Mouse (Mus musculus) lung, postnatal 0 days (tissue): ENCODE results near the gene Iqsec1. TPM values are rescaled to one million over a fixed set of nuclear protein-coding genes. Genes with fewer than 3 reads are reported as not detected.

Experiments used
- ATAC-seq: fragments of 200-750 bp; cut with Nextera tagmentation; 2 replicates; pipeline ENCODE4 v1.8.0; 2017; ENCODE audit warnings: moderate library complexity
- DNase-seq: peaks from one replicate; pipeline ENCODE4 v3.0.0-alpha.2; 2016; ENCODE audit warnings: low spot score
- H3K27ac ChIP-seq: fragments of 300-500 bp; sonication (generic); 2 replicates; pipeline ENCODE4 v1.5.1; 2014; ENCODE audit warnings: antibody characterized with exemption, mild to moderate bottlenecking, low read length, mixed read lengths
- H3K27me3 ChIP-seq: fragments of 300-500 bp; sonication (generic); replicated peaks from 2 replicates; pipeline ENCODE4 v1.6.1; 2014; ENCODE audit warnings: low read length, mixed read lengths; ENCODE audit not compliant: insufficient read depth
- H3K36me3 ChIP-seq: fragments of 300-500 bp; sonication (generic); 2 replicates; pipeline ENCODE4 v1.6.1; 2014; ENCODE audit warnings: low read length, mixed read lengths; ENCODE audit not compliant: insufficient read depth
- H3K4me1 ChIP-seq: fragments of 300-500 bp; sonication (generic); 2 replicates; pipeline ENCODE4 v1.6.1; 2014; ENCODE audit warnings: antibody characterized with exemption, low read depth, low read length, mixed read lengths; ENCODE audit not compliant: insufficient read depth
- H3K4me2 ChIP-seq: fragments of 300-500 bp; sonication (generic); replicated peaks from 2 replicates; pipeline ENCODE4 v1.6.1; 2014; ENCODE audit warnings: low read depth, mild to moderate bottlenecking, low read length, moderate library complexity, mixed read lengths
- H3K4me3 ChIP-seq: fragments of 300-500 bp; sonication (generic); 2 replicates; pipeline ENCODE4 v1.5.1; 2014; ENCODE audit warnings: low read depth, low read length
- H3K9ac ChIP-seq: fragments of 300-500 bp; sonication (generic); replicated peaks from 2 replicates; pipeline ENCODE4 v1.6.1; 2014; ENCODE audit warnings: low read depth, mild to moderate bottlenecking
- H3K9me3 ChIP-seq: fragments of 300-500 bp; sonication (generic); 2 replicates; pipeline ENCODE4 v1.6.1; 2016; ENCODE audit warnings: low read length, mixed read lengths
- CTCF ChIP-seq: IDR thresholded peaks from 2 replicates; pipeline ENCODE4 v1.5.1; 2016; ENCODE audit warnings: antibody characterized with exemption, mild to moderate bottlenecking
- EP300 ChIP-seq: IDR thresholded peaks from 2 replicates; pipeline ENCODE4 v1.6.1; 2016; ENCODE audit warnings: antibody characterized with exemption, mild to moderate bottlenecking, control low read depth
- WGBS: fragments of 180-500 bp; shearing (Covaris S2); extraction: QIAGEN DNeasy Blood & Tissue Kit; methylation state at CpG from one replicate; pipeline ENCODE4 v1.1.7; 2014; 5-methylcytosine and 5-hydroxymethylcytosine counted together
- polyA plus RNA-seq: library from polyadenylated mRNA; unstranded; fragments of >200 nt; fragmentation: Nextera tagmentation; extraction: Ambion mirVana; gene quantifications from 2 replicates; pipeline ENCODE4 v1.2.1, GENCODE M21; 2015

The Iqsec1 gene
- polyA plus RNA-seq, 1 experiment from 2014 or later, result 18.6 TPM

DNA sequence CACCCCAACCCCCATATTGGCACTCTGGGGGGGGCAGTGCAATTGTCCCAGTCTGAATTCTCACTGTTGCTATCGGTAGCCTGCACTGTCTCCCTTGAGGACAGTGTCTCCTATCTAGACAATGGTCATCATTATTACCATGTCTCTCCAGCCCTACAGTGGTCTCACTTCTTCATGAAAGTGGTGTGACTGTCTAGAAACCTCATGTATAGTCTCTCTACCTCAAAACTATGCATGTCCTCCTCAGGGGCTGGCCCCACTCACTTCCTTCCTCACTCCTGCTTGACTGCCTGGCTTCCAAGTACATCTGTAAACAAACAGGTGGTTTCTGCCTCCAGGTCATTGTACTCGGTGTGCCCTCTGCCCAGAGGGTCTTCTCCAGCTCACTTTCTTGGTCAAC is 230.3 kb downstream of the Iqsec1 start:
- H3K4me3 ChIP-seq, result no peak overlapping the region

DNA sequence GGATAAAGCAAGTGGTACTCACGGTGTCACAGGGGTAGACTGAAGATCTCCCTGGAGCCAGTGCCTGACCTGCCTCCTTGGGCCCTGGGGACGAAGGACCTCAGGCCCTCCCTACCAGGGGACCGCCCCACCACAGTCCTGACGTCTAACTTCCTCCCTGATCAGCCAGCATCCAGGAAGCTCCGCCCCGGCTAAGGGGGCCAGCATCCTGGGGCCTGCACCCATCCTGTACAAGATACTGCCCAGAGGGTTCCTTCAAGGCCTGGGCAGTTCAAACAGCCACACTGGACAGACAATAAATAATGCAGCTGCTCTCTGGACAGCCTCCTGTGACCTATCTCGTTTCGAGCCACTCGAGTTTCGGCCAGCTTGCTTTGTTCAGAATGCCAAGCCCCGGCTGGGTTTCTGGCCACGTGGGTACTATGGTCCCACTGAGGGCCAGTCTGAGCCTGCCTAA is 231.0 kb downstream of the Iqsec1 start:
- Histone ChIP-seq H3K36me3 (no peaks in the 10 kb centered on the region), H3K4me1 (no peaks in the 10 kb centered on the region; the same call in 1 of the 2 replicates), H3K27ac (no peak overlapping the region), H3K27me3 (no peaks in the 10 kb centered on the region), H3K4me2 (no peak overlapping the region), H3K9me3 (no peaks in the 10 kb centered on the region), H3K4me3 (no peak overlapping the region), H3K9ac (no peak overlapping the region)
- DNase-seq (no peak), ATAC-seq (peak; percentile 27)
- 59% methylated on average over 12 of the region's 12 CpGs for WGBS
- TF ChIP-seq CTCF, result no peak
- TF ChIP-seq EP300, result no peak

More for the DNA sequence above, 230.3 kb downstream of the Iqsec1 start:
- Histone ChIP-seq H3K27ac (no peak overlapping the region), H3K9me3 (no peaks in the 10 kb centered on the region), H3K4me2 (no peak overlapping the region), H3K27me3 (no peaks in the 10 kb centered on the region), H3K4me1 (no peaks in the 10 kb centered on the region; the same call in 1 of the 2 replicates), H3K36me3 (no peaks in the 10 kb centered on the region), H3K9ac (no peak overlapping the region)
- TF ChIP-seq CTCF (no peak), EP300 (no peak)
- ATAC-seq, result no peak
- no peak for DNase-seq
- WGBS, result 63% methylated on average over 2 of the region's 2 CpGs

GRCm38 (mm10) chr6:90756561-90756960 is 231.9 kb downstream of the Iqsec1 start:
- Histone ChIP-seq H3K9me3 (no peaks in the 10 kb centered on the region), H3K4me1 (peaks cover 2% of the 10 kb centered on the region; the same call in 1 of the 2 replicates), H3K27ac (no peak overlapping the region), H3K4me3 (no peak overlapping the region), H3K36me3 (no peaks in the 10 kb centered on the region), H3K9ac (no peak overlapping the region), H3K27me3 (no peaks in the 10 kb centered on the region), H3K4me2 (no peak overlapping the region)
- TF ChIP-seq EP300, result no peak
- no peak for TF ChIP-seq CTCF
- DNase-seq, result no peak
- ATAC-seq, result no peak
- 66% methylated on average over 5 of the region's 5 CpGs for WGBS

DNA sequence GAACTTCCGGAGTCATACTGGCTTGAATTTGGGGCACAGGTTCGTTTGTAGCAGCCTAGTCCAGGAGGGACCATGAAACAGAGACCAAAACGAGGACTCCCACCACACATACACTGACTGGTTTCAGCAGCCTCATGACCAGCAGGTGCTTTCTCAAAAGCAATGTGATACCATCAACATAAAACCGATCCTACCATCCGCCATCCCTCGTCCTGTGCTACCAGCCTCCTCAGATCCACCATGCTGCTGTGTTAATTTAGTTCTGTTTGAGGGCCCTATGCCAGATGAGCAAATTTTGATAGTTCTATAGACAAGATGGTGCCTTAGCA is 232.9 kb downstream of the Iqsec1 start:
- no peak overlapping the region for H3K9ac ChIP-seq
- no peak overlapping the region for H3K4me2 ChIP-seq
- no peak for TF ChIP-seq CTCF
- no peak for TF ChIP-seq EP300
- no peak overlapping the region for H3K27ac ChIP-seq
- no peaks in the 10 kb centered on the region for H3K9me3 ChIP-seq
- no peak overlapping the region for H3K4me3 ChIP-seq
- no peaks in the 10 kb centered on the region for H3K36me3 ChIP-seq
- H3K27me3 ChIP-seq, result no peaks in the 10 kb centered on the region
- DNase-seq, result no peak
- no peak for ATAC-seq
- peaks cover 8% of the 10 kb centered on the region; the same call in 1 of the 2 replicates for H3K4me1 ChIP-seq
- 81% methylated on average over 6 of the region's 6 CpGs for WGBS

DNA sequence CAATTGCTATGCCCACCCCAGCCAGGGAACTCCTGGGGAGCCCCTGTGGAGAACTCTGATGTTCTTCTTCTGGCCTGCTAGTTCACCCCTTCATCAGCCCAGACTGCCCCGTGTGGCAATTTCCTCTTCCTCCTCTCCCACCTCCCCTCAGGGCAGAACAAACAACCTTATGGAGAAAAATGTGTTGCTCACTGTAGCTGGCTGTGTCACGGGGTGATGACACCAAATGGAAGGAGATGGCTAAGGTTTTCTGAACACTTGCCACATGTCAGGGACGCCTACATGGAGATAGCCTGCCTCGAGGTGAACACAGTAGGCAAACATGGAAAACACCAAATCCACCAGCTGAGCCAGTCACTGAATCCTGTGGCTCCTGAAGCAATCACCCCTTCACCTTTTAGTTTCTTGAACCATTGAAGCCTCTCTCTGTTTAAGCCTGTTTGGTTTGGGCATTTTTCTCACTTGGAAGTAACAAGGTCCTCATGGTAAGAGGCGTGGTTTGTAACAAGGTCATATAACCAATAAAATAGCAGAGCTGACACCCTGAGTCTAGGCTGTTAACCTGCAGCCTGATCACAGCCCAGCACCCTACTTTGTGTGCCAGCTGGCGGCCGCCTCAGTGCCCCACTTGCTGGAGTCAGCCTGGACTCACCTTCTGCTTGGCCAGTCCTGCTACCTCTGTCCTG is 233.4 kb downstream of the Iqsec1 start:
- peak; percentile 37 for DNase-seq
- H3K9me3 ChIP-seq, result no peaks in the 10 kb centered on the region
- no peak overlapping the region for H3K4me3 ChIP-seq
- H3K36me3 ChIP-seq, result no peaks in the 10 kb centered on the region
- H3K9ac ChIP-seq, result no peak overlapping the region
- 0 out of 2 replicates have a peak, but pooled peaks have one; percentile 10 for ATAC-seq
- no peak for TF ChIP-seq CTCF
- TF ChIP-seq EP300, result no peak
- peaks cover 9% of the 10 kb centered on the region; the same call in 1 of the 2 replicates for H3K4me1 ChIP-seq
- 51% methylated on average over 7 of the region's 7 CpGs for WGBS
- H3K27ac ChIP-seq, result 0 out of 2 replicates have a peak overlapping the region, but pooled peaks have one; percentile 12
- H3K27me3 ChIP-seq, result no peaks in the 10 kb centered on the region
- no peak overlapping the region for H3K4me2 ChIP-seq

- no peak overlapping the region for H3K4me2 ChIP-seq
- 88% methylated on average over 2 of the region's 2 CpGs for WGBS
Observed at GRCm38 (mm10) chr6:90754093-90754492, 234.4 kb downstream of the Iqsec1 start.

More at GRCm38 (mm10) chr6:90754093-90754492, 234.4 kb downstream of the Iqsec1 start:
- H3K27me3 ChIP-seq, result no peaks in the 10 kb centered on the region
- no peak overlapping the region for H3K9ac ChIP-seq
- no peak overlapping the region for H3K27ac ChIP-seq
- no peak for TF ChIP-seq CTCF
- no peak for TF ChIP-seq EP300
- H3K4me1 ChIP-seq, result peaks cover 9% of the 10 kb centered on the region; the same call in 1 of the 2 replicates
- no peak overlapping the region for H3K4me3 ChIP-seq
- peak; percentile 47 for DNase-seq
- no peaks in the 10 kb centered on the region for H3K36me3 ChIP-seq
- no peaks in the 10 kb centered on the region for H3K9me3 ChIP-seq
- no peak for ATAC-seq
